Mouse (Mus musculus) gastrocnemius, adult 2 months (tissue): ENCODE data around the gene Tex26. TPM values are rescaled to one million over a fixed set of nuclear protein-coding genes. Genes with fewer than 3 reads are reported as not detected.
A peak's percentile ranks its signal among the peaks of the same experiment; 100 is the strongest.

Experiments used
- DNase-seq: peaks from one replicate; pipeline ENCODE4 v3.0.0; 2022
- H3K27ac ChIP-seq: fragments of 200-600 bp; 2 replicates; pipeline ENCODE4 v1.8.1; 2022; ENCODE audit warnings: mild to moderate bottlenecking
- H3K4me3 ChIP-seq: fragments of 200-600 bp; 2 replicates; pipeline ENCODE4 v1.8.1; 2022; ENCODE audit warnings: mild to moderate bottlenecking, moderate library complexity
- CTCF ChIP-seq: fragments of 200-600 bp; IDR thresholded peaks from 2 replicates; pipeline ENCODE4 v1.8.1; 2022; ENCODE audit warnings: antibody characterized with exemption, mild to moderate bottlenecking, moderate library complexity
- intact Hi-C: fragments of 180-260 bp; cut with DNase I; formaldehyde crosslinking; loops from one replicate; pipeline ENCODE4 v1.15.1; 2025
- total RNA-seq, 2 experiments: library from RNA; stranded (reverse); gene quantifications; 2 replicates each; pipeline ENCODE4 v1.2.3; 2021

Tex26 gene
- total RNA-seq, 2 experiments from 2014 or later = not detected

GRCm38 (mm10) chr5:149414369-149415167, 24.9 kb upstream of the Tex26 start:
- Histone ChIP-seq H3K4me3 (peak overlapping the region; percentile 70), H3K27ac (peak overlapping the region; percentile 86)
- TF ChIP-seq CTCF = no peak
- intact Hi-C loops = no loop called here
- no peak for DNase-seq

- intact Hi-C loops = no loop called here
- Histone ChIP-seq H3K27ac (no peak overlapping the region), H3K4me3 (peak overlapping the region; percentile 70)
- DNase-seq = no peak
- peak; percentile 66 for TF ChIP-seq CTCF
Observed at GRCm38 (mm10) chr5:149417381-149417780, 22.1 kb upstream of the Tex26 start.

DNA sequence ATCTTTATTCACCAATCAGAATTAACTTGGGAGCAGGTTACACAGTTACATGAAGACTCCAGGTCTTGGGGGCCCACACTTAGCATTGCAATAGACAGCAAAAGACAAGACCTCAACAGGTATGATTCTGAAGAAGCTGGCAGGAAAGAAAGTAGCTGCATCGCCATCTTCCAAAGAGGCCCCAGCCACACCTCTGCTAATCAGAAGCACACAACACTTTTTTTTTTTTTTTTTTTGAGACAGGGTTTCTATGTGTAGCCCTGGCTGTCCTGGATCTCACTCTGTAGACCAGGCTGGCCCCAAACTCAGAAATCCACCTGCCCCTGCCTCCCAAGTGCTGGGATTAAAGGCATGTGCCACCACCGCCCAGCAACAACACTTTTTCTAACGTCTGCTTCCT, 12.9 kb upstream of the Tex26 start:
- no peak for TF ChIP-seq CTCF
- H3K4me3 ChIP-seq = no peak overlapping the region
- intact Hi-C loops = no loop called here
- no peak for DNase-seq
- H3K27ac ChIP-seq = no peak overlapping the region

GRCm38 (mm10) chr5:149427277-149428060, 12.0 kb upstream of the Tex26 start:
- Histone ChIP-seq H3K4me3 (no peak overlapping the region), H3K27ac (no peak overlapping the region)
- no peak for DNase-seq
- TF ChIP-seq CTCF = no peak
- intact Hi-C loops = no loop called here

- H3K4me3 ChIP-seq = no peak overlapping the region
- intact Hi-C loops = no loop called here
- H3K27ac ChIP-seq = no peak overlapping the region
- TF ChIP-seq CTCF = no peak
- DNase-seq = no peak
Observed at GRCm38 (mm10) chr5:149428347-149428746, 11.1 kb upstream of the Tex26 start.

- Histone ChIP-seq H3K4me3 (no peak overlapping the region), H3K27ac (no peak overlapping the region)
- peak; percentile 87 for DNase-seq
- intact Hi-C loops = no loop called here
- TF ChIP-seq CTCF = no peak
Observed at GRCm38 (mm10) chr5:149428810-149429255, 10.6 kb upstream of the Tex26 start.

DNA sequence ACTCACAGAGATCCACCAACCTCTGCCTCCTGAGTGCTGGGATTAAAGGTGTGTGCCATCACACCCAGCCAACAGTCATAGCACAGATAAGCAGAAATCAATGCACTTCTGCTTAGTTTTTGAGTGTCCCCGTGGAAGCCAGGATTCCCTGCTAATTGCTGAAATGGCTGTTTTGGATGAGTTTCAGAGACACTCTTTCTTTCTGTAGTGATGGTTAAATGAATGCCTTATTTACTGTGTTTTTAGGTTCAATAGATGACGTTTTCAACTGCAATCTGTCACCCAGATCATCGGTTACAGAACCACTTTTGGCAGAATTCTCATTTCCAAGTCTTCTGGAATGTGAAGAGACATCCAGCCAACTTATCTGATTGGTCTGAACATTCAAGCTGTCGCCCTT, 9.9 kb upstream of the Tex26 start:
- intact Hi-C loops = no loop called here
- TF ChIP-seq CTCF = no peak
- no peak overlapping the region for H3K4me3 ChIP-seq
- DNase-seq = no peak
- no peak overlapping the region for H3K27ac ChIP-seq

DNA sequence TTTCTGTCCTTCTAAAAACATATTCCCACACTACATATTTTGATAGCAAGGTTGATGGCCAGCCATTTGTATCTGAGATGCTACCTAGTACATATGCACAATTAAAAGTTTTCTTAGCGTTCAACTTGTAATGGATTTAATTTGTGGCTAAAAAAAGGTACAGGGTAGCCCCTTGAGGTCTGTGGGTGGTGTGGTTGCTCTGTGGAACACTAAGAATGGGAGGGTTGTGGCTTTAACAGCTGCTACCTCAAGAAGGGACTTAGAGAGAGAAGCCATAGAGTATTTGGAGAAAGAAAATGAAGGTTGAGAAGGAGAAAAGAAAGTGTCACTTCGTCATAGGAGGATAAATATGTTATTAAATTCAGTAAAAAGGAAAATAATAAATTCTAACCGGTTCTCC, 8.5 kb upstream of the Tex26 start:
- Histone ChIP-seq H3K27ac (no peak overlapping the region), H3K4me3 (no peak overlapping the region)
- intact Hi-C loops = no loop called here
- DNase-seq = no peak
- no peak for TF ChIP-seq CTCF

- H3K27ac ChIP-seq = no peak overlapping the region
- intact Hi-C loops = no loop called here
- TF ChIP-seq CTCF = no peak
- no peak for DNase-seq
- H3K4me3 ChIP-seq = no peak overlapping the region
Observed at GRCm38 (mm10) chr5:149433618-149434017, 5.8 kb upstream of the Tex26 start.

DNA sequence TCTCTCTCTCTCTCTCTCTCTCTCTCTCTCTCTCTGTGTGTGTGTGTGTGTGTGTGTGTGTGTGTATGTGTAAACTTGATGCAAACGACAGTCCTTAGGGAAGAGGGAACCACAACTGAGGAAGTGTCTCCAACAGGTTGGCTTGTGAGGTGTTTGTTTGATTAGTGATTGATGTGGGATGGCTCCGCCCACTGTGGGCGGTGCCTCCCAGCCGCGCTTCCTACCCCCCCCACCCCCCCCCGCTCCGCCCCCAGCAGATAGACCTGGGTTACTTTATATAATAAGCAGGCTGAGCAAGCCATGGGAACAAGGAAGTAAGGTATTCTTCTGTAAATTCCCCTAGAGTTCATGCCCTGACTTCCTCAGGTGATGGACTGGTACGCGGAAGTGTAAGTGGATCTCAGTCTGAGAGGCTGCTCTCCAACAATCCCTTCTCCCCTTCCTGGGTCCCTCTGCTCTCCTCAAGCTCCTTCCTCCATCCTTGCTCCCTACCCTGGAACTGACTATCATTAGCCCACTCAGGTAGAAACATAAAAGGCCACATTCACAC, 5.2 kb upstream of the Tex26 start:
- no peak for DNase-seq
- Histone ChIP-seq H3K4me3 (no peak overlapping the region), H3K27ac (no peak overlapping the region)
- no peak for TF ChIP-seq CTCF
- intact Hi-C loops = no loop called here

DNA sequence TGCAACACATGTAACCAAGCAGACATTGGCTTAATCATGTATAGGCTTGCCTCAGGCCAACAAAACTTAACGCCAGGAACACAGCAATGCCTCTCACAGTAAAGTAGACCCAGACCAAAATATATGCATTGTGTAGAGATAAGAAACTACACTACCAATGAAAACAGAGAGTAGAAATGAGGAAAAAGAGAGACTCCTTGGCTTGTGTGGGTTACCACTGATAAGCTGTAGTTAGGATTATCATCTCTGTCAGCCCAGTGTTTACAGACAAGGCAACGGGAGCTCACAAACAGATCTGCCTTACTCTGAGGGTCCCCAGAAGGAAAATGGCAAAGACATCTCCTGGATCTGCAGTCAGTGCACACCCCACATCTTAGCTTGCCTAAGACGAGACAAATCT, 2.9 kb upstream of the Tex26 start:
- Histone ChIP-seq H3K27ac (no peak overlapping the region), H3K4me3 (no peak overlapping the region)
- no peak for TF ChIP-seq CTCF
- intact Hi-C loops = no loop called here
- no peak for DNase-seq

DNA sequence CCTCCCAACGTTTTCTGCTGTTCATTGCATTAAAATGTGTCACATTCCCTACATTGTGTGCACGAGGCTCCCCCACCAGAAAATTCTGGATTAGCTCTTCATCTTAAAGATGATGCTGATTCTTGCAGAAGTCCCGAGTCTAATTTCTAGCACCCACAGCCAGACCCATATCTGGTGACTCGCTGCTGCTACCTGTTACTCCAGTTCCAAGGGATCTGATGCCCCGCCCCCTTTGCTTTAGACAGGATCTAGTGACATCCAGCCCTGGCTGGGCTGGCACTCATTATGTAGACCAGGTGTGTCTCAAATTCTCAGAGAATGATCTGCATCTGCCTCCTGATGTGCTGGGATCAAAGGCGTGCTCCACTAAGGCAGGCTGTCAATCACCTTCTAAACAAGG, 2.3 kb upstream of the Tex26 start:
- TF ChIP-seq CTCF = no peak
- Histone ChIP-seq H3K4me3 (no peak overlapping the region), H3K27ac (no peak overlapping the region)
- intact Hi-C loops = no loop called here
- DNase-seq = no peak

- TF ChIP-seq CTCF = no peak
- DNase-seq = peak; percentile 72
- intact Hi-C loops = no loop called here
- peak overlapping the region; percentile 66 for H3K4me3 ChIP-seq
- peak overlapping the region; percentile 56 for H3K27ac ChIP-seq
Observed at GRCm38 (mm10) chr5:149440180-149440573, 717 bp downstream of the Tex26 start.
